Mouse (Mus musculus) liver, embryonic 12.5 days (tissue): ENCODE measurements around the gene Hoxd12. TPM values are rescaled to one million over a fixed set of nuclear protein-coding genes. Genes with fewer than 3 reads are reported as not detected.

ENCODE experiments used
- ATAC-seq: fragments of 200-750 bp; cut with Nextera tagmentation; 2 replicates; pipeline ENCODE4 v1.8.0; 2017; ENCODE audit warnings: moderate number of reproducible peaks, mild to moderate bottlenecking, moderate library complexity
- H3K27ac ChIP-seq: fragments of 300-500 bp; sonication (generic); 2 replicates; pipeline ENCODE4 v1.5.1; 2016; ENCODE audit warnings: mild to moderate bottlenecking
- H3K27me3 ChIP-seq: fragments of 300-500 bp; sonication (generic); replicated peaks from 2 replicates; pipeline ENCODE4 v1.6.1; 2016; ENCODE audit warnings: mild to moderate bottlenecking, moderate library complexity
- H3K36me3 ChIP-seq: fragments of 300-500 bp; sonication (generic); 2 replicates; pipeline ENCODE4 v1.6.1; 2016; ENCODE audit warnings: mild to moderate bottlenecking, moderate library complexity
- H3K4me1 ChIP-seq: fragments of 300-500 bp; sonication (generic); 2 replicates; pipeline ENCODE4 v1.6.1; 2016
- H3K4me2 ChIP-seq: fragments of 300-500 bp; sonication (generic); 2 replicates; pipeline ENCODE4 v1.6.1; 2016; ENCODE audit warnings: mild to moderate bottlenecking, moderate library complexity
- H3K4me3 ChIP-seq: fragments of 300-500 bp; sonication (generic); 2 replicates; pipeline ENCODE4 v1.5.1; 2016; ENCODE audit warnings: mild to moderate bottlenecking, moderate library complexity
- H3K9ac ChIP-seq: fragments of 300-500 bp; sonication (generic); 2 replicates; pipeline ENCODE4 v1.6.1; 2016; ENCODE audit warnings: mild to moderate bottlenecking, moderate library complexity
- H3K9me3 ChIP-seq: fragments of 300-500 bp; sonication (generic); replicated peaks from 2 replicates; pipeline ENCODE4 v1.6.1; 2016; ENCODE audit warnings: mild to moderate bottlenecking, moderate library complexity
- WGBS: fragments of 180-500 bp; shearing (Covaris S2); methylation state at CpG from one replicate; pipeline ENCODE4 v1.1.7; 2016; ENCODE audit not compliant: insufficient replicate concordance; 5-methylcytosine and 5-hydroxymethylcytosine counted together
- polyA plus RNA-seq: library from polyadenylated mRNA; unstranded; fragments of >200 nt; fragmentation: Nextera tagmentation; extraction: Ambion mirVana; gene quantifications from 2 replicates; pipeline ENCODE4 v1.2.1, GENCODE M21; 2016

The Hoxd12 gene
- polyA plus RNA-seq, 1 experiment from 2014 or later, result not detected

DNA sequence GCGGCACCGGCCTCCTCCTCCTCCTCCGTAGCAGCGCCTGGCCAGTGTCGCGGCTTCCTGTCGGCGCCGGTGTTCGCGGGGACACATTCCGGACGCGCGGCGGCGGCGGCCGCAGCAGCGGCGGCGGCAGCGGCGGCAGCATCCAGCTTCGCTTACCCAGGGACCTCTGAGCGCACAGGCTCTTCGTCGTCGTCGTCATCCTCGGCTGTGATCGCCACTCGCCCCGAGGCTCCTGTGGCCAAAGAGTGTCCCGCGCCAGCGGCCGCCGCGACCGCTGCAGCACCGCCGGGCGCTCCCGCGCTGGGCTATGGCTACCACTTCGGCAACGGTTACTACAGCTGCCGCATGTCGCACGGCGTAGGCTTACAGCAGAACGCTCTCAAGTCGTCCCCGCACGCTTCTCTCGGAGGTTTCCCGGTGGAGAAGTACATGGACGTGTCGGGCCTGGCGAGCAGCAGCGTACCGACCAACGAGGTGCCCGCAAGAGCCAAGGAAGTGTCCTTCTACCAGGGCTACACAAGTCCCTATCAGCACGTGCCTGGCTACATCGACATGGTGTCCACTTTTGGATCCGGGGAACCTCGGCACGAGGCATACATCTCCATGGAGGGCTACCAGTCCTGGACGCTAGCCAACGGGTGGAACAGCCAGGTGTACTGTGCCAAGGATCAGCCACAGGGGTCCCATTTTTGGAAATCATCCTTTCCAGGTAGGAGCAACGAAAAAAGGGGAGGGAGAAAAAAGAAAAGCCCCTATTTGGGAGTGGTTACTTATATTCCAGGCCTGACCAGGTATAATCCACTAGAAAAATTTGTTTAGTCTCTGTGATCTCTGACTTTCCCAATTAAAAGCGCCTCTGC, 6.2 kb upstream of the Hoxd12 start:
- Histone ChIP-seq H3K36me3 (no peaks in the 10 kb centered on the region), H3K4me1 (peaks cover 15% of the 10 kb centered on the region; the same call in 1 of the 2 replicates), H3K27me3 (peaks cover 98% of the 10 kb centered on the region), H3K27ac (no peak overlapping the region), H3K4me3 (peak overlapping the region; percentile 45), H3K9me3 (no peaks in the 10 kb centered on the region), H3K4me2 (peak overlapping the region; percentile 63), H3K9ac (no peak overlapping the region)
- no peak for ATAC-seq
- WGBS, result 2% methylated on average over 60 of the region's 74 CpGs

DNA sequence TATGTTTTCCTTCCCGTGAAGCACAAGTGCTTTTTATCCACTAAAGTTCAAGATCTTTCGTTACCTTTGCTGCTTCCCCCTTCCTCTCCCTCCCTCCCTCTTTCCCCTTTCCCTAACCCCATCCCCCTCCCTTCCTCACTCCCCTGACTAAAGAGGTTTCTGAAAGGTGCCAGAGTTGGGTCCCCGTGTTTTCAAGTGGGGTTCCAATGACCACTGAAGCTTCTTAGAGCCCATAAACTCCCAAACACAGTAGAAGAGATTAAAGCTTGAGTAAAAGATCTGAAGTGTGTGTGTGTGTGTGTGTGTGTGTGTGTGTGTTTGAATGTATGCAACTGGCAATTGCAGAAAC, 5.6 kb upstream of the Hoxd12 start:
- no peak overlapping the region for H3K4me2 ChIP-seq
- WGBS, result 0% methylated on average over 3 of the region's 3 CpGs
- H3K9me3 ChIP-seq, result no peaks in the 10 kb centered on the region
- ATAC-seq, result no peak
- H3K4me1 ChIP-seq, result peaks cover 15% of the 10 kb centered on the region; the same call in 1 of the 2 replicates
- H3K9ac ChIP-seq, result no peak overlapping the region
- peaks cover 98% of the 10 kb centered on the region for H3K27me3 ChIP-seq
- H3K4me3 ChIP-seq, result no peak overlapping the region
- no peak overlapping the region for H3K27ac ChIP-seq
- H3K36me3 ChIP-seq, result no peaks in the 10 kb centered on the region

GRCm38 (mm10) chr2:74669650-74670235, 5.1 kb upstream of the Hoxd12 start:
- no peak for ATAC-seq
- no peaks in the 10 kb centered on the region for H3K36me3 ChIP-seq
- peaks cover 98% of the 10 kb centered on the region for H3K27me3 ChIP-seq
- H3K4me2 ChIP-seq, result no peak overlapping the region
- no peak overlapping the region for H3K9ac ChIP-seq
- no peak overlapping the region for H3K4me3 ChIP-seq
- WGBS, result 1% methylated on average over 14 of the region's 14 CpGs
- H3K4me1 ChIP-seq, result peaks cover 15% of the 10 kb centered on the region; the same call in 1 of the 2 replicates
- H3K27ac ChIP-seq, result no peak overlapping the region
- no peaks in the 10 kb centered on the region for H3K9me3 ChIP-seq

DNA sequence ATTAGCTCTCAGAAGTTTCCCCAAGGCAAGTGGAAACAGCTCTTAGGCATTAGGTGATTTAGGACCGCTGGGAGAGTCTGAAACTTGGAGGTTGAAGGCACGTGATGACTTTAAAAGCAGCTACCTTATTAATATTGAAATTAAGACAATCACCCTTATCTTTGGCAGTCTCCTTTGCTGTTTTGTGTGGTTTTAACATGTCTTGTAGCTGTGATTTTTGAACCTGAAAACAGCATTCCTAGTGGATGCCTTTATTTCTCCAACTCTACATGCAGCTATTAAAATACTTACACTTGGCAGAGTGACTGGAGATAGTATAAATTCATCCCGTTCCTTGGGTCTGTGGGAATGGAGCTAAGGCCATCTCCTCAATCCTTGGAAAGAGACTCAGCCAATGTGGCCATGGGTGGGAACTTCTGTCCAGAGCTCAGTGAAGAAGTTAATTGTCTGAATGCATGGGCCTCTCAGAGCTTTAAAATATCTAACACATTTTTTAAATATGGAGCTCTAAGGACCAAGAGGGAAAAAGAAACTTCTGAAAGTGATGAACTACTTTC, 4.1 kb upstream of the Hoxd12 start:
- Histone ChIP-seq H3K4me1 (peaks cover 15% of the 10 kb centered on the region; the same call in 1 of the 2 replicates), H3K9ac (no peak overlapping the region), H3K36me3 (no peaks in the 10 kb centered on the region), H3K9me3 (no peaks in the 10 kb centered on the region), H3K4me3 (no peak overlapping the region), H3K27me3 (peaks cover 99% of the 10 kb centered on the region), H3K27ac (no peak overlapping the region), H3K4me2 (no peak overlapping the region)
- 3% methylated on average over 3 of the region's 3 CpGs for whole genome bisulfite sequencing
- ATAC-seq, result no peak

- Histone ChIP-seq H3K4me3 (no peak overlapping the region), H3K9me3 (no peaks in the 10 kb centered on the region), H3K27ac (no peak overlapping the region), H3K9ac (no peak overlapping the region), H3K4me2 (peak overlapping the region; percentile 47; the same call in 1 of the 2 replicates), H3K27me3 (peaks cover 99% of the 10 kb centered on the region), H3K36me3 (no peaks in the 10 kb centered on the region), H3K4me1 (peaks cover 15% of the 10 kb centered on the region; the same call in 1 of the 2 replicates)
- WGBS, result 9% methylated on average over 5 of the region's 5 CpGs
- ATAC-seq, result no peak
These were observed 3.0 kb upstream of the Hoxd12 start for GRCm38 (mm10) chr2:74671847-74672246.

- H3K9ac ChIP-seq, result no peak overlapping the region
- WGBS, result 2% methylated on average over 40 of the region's 40 CpGs
These were observed 2.1 kb upstream of the Hoxd12 start for GRCm38 (mm10) chr2:74672481-74673362.

GRCm38 (mm10) chr2:74673835-74674425, 883 bp upstream of the Hoxd12 start:
- 2% methylated on average over 24 of the region's 24 CpGs for WGBS
- no peak for ATAC-seq

More at GRCm38 (mm10) chr2:74672481-74673362, 2.1 kb upstream of the Hoxd12 start:
- Histone ChIP-seq H3K27me3 (peaks cover 99% of the 10 kb centered on the region), H3K4me2 (peak overlapping the region; percentile 47), H3K4me1 (peaks cover 13% of the 10 kb centered on the region; the same call in 1 of the 2 replicates), H3K4me3 (peak overlapping the region; percentile 30), H3K9me3 (no peaks in the 10 kb centered on the region), H3K27ac (no peak overlapping the region), H3K36me3 (no peaks in the 10 kb centered on the region)
- no peak for ATAC-seq

DNA sequence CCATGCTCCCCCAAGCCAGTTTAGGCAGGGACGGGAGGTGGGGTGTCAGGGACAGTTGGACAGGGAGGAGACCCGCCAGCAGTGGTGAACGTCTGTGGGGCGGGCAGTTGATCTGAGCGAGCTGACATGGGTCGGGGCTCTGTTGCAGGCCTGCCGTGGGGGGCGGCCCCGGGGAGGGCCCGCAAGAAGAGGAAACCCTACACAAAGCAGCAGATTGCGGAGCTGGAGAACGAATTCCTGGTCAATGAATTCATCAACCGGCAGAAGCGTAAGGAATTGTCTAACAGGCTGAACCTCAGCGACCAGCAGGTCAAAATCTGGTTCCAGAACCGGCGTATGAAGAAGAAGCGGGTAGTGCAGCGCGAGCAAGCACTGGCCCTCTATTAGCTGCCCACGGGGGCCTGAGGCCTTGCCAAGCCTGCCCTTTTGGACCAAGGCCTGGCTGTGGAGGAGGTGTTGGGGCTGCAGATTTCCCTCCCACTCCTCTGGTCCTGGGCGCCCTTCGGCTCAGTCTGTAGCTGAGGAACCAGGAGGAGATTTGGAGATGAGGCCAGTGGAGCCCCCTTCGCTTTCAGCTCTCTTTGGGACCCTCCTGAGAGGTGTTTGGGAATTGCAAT, 961 bp downstream of the Hoxd12 start:
- Histone ChIP-seq H3K9ac (no peak overlapping the region), H3K4me3 (no peak overlapping the region), H3K4me2 (no peak overlapping the region), H3K36me3 (no peaks in the 10 kb centered on the region), H3K9me3 (no peaks in the 10 kb centered on the region), H3K4me1 (0 out of 2 replicates have a peak, but pooled peaks cover 4% of the 10 kb centered on the region), H3K27me3 (peaks cover 100% of the 10 kb centered on the region), H3K27ac (no peak overlapping the region)
- 6% methylated on average over 24 of the region's 24 CpGs for WGBS
- no peak for ATAC-seq

More at GRCm38 (mm10) chr2:74673835-74674425, 883 bp upstream of the Hoxd12 start:
- 0 out of 2 replicates have a peak, but pooled peaks cover 4% of the 10 kb centered on the region for H3K4me1 ChIP-seq
- no peak overlapping the region for H3K9ac ChIP-seq
- no peaks in the 10 kb centered on the region for H3K9me3 ChIP-seq
- H3K27ac ChIP-seq, result no peak overlapping the region
- H3K27me3 ChIP-seq, result peaks cover 99% of the 10 kb centered on the region
- no peak overlapping the region for H3K4me2 ChIP-seq
- no peaks in the 10 kb centered on the region for H3K36me3 ChIP-seq
- no peak overlapping the region for H3K4me3 ChIP-seq

DNA sequence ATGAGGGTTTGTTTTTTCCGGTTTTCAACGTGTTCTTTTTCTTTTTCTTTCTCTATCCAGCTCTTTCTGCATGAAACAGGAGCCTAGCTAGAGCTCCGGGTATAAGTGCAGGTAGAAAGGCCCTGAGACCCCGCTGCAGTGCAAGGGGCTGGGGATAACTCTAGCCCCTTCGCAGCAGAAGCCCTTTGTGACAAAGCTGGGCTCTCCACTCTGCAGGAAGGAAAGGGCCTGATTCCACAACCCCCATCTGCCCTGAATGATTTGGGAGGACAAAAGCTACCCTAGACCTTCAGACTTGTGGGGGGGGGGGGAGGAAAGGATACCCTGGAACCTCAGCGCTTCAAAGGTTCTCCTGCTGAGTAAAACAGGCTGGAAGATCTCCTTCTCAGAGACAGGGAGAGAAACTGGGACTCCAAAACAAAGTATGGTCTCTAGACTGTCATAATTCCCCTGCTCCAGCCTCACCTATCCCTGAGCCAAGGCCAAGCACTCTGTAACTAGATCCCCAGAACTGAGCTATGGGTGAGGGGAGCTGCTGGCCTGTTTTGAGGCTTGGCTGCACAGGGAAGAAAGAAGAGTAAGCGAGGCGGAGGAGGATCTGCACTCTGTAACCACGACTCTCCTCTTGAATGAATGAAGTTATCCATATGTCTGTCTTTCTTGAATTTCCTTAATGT, 1.7 kb downstream of the Hoxd12 start:
- Histone ChIP-seq H3K4me1 (0 out of 2 replicates have a peak, but pooled peaks cover 4% of the 10 kb centered on the region), H3K9me3 (no peaks in the 10 kb centered on the region), H3K27me3 (peaks cover 100% of the 10 kb centered on the region), H3K9ac (no peak overlapping the region), H3K4me3 (no peak overlapping the region), H3K36me3 (no peaks in the 10 kb centered on the region), H3K4me2 (no peak overlapping the region), H3K27ac (no peak overlapping the region)
- WGBS, result under 1% methylated on average over 9 of the region's 9 CpGs
- no peak for ATAC-seq

DNA sequence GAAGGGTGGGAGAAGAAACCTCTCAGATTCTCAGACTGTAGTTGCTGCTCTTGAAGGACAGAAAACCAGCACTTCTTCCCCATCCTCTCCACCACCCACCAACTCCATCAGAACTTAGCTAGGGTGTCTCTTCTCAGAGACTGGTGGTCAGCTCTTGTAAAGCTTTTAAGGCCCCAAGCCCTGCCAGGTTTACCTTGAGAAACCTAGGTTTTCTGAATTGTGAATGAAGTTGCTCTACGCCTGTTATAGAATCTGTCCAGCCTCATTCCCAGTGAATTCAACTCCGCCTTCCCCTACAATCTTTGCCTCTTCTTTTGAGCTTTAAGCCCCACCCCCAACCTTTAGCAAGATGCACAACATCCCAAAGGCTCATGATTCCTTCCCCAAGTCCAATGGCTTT, 2.3 kb downstream of the Hoxd12 start:
- H3K4me3 ChIP-seq, result no peak overlapping the region
- H3K4me1 ChIP-seq, result peaks cover 8% of the 10 kb centered on the region; the same call in 1 of the 2 replicates
- WGBS, result 15% methylated on average over 2 of the region's 2 CpGs

More for the DNA sequence above, 2.3 kb downstream of the Hoxd12 start:
- H3K4me2 ChIP-seq, result no peak overlapping the region
- H3K36me3 ChIP-seq, result no peaks in the 10 kb centered on the region
- no peaks in the 10 kb centered on the region for H3K9me3 ChIP-seq
- ATAC-seq, result no peak
- H3K27ac ChIP-seq, result no peak overlapping the region
- no peak overlapping the region for H3K9ac ChIP-seq
- peaks cover 100% of the 10 kb centered on the region for H3K27me3 ChIP-seq
